Comparison of ENCODE assay signal across 22 mouse cellular contexts in the genomic region with DNA sequence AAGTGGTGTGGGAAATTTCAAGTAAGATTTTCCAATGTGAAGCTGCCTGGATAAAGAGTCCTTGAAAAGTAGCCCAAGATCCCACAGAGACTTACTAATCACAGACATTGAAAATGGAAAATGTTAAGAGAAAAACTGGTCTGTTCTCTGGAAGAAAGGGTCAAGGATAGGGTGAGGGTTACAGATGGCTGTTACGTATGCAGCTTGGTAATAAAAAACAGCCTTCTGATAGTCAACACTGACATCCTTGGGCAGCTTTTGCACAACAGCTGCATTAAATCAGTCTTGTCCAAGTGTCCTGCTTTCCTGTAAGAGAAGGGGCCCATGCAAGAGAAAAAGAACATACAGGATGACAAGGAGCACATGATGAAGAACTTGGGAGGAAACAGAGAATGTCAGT.
A peak's percentile ranks its signal among the peaks of the same experiment; 100 is the strongest.
DNase-seq lines count a peak whose midpoint lies in the region; ATAC-seq and TF ChIP-seq lines count a peak whose summit lies in the region.
"Had no signal": no experiment of that assay in that cellular context is flagged by ENCODE, and none has a peak within 500 bp of the region (broad histone marks: within the 10 kb centered on the region; RNA-seq: fewer than 3 reads in every experiment).

No protein-coding gene starts in this region.

- TF ChIP-seq CTCF in lung, embryonic 14.5 days (IDR thresholded peaks at IDR 0.05; ENCODE audit: low read depth) = no peak

- H3K9me3 ChIP-seq in heart, embryonic 11.5 days (replicated peaks; ENCODE audit: control insufficient read depth, low read length) = no peaks in the 10 kb centered on the region
- no peaks in the 10 kb centered on the region for H3K9me3 ChIP-seq in lung, embryonic 14.5 days (ENCODE audit: low read depth, low read length)
- H3K9me3 ChIP-seq: embryonic facial prominence, embryonic 13.5 days; forebrain, embryonic 12.5 days; heart, embryonic 10.5 days; hindbrain, embryonic 12.5 days; midbrain, embryonic 12.5 days; neural tube, embryonic 15.5 days had no signal

- WGBS in heart, embryonic 11.5 days (ENCODE audit: insufficient replicate concordance) = 65% methylated on average over 1 of the region's 1 CpGs
- WGBS in lung, embryonic 14.5 days = 48% methylated on average over 1 of the region's 1 CpGs

- ATAC-seq in heart, embryonic 11.5 days (replicated peaks; ENCODE audit: insufficient number of reproducible peaks, low FRiP score, low TSS enrichment) = no peak
- ATAC-seq in lung, embryonic 14.5 days (ENCODE audit: insufficient read depth) = no peak
- ATAC-seq: activated CD4-positive, CD25-positive, alpha-beta regulatory T cell, adult 4 months had no signal

- peak; percentile 50 to 78 for DNase-seq in adrenal gland, adult (ENCODE audit: inconsistent age in 2 of 2, low spot score in 1 of 2)
- DNase-seq in adrenal gland, postnatal 4 days (ENCODE audit: low spot score in 2 of 2) = no peak
- peak; percentile 5 to 22 for DNase-seq in heart, adult 18-20 months
- peak; percentile 11 for DNase-seq in lung, embryonic 14.5 days
- DNase-seq in lung, postnatal 14 days = no peak
- peak; percentile 4 for DNase-seq in skeletal muscle tissue, adult 2 months (ENCODE audit: low read depth, low spot score)
- DNase-seq: cerebellum, adult 8-10 months; cerebellum, postnatal 36 days; gastrocnemius, postnatal 25 days; kidney, adult 11 months; layer of hippocampus, postnatal 36 days; spleen, adult 18-20 months; thymus, postnatal 36 days had no signal

- no peaks in the 10 kb centered on the region for H3K27me3 ChIP-seq in heart, embryonic 11.5 days (ENCODE audit: control insufficient read depth, insufficient read depth, low read length)
- no peaks in the 10 kb centered on the region for H3K27me3 ChIP-seq in lung, embryonic 14.5 days (ENCODE audit: insufficient read depth, low read length)

- no peaks in the 10 kb centered on the region for H3K36me3 ChIP-seq in heart, embryonic 11.5 days (ENCODE audit: control insufficient read depth, insufficient read depth, low read length)
- H3K36me3 ChIP-seq in lung, embryonic 14.5 days (ENCODE audit: insufficient read depth) = no peaks in the 10 kb centered on the region
- H3K36me3 ChIP-seq: embryonic facial prominence, embryonic 13.5 days; forebrain, embryonic 12.5 days; heart, embryonic 10.5 days; hindbrain, embryonic 12.5 days; midbrain, embryonic 12.5 days; neural tube, embryonic 15.5 days had no signal

- H3K27ac ChIP-seq in heart, embryonic 11.5 days (ENCODE audit: low read depth, low read length) = no peak overlapping the region
- no peak overlapping the region for H3K27ac ChIP-seq in lung, embryonic 14.5 days (ENCODE audit: low read depth)
- H3K27ac ChIP-seq: embryonic facial prominence, embryonic 13.5 days; forebrain, embryonic 12.5 days; heart, embryonic 10.5 days; hindbrain, embryonic 12.5 days; midbrain, embryonic 12.5 days; neural tube, embryonic 15.5 days had no signal

- H3K4me1 ChIP-seq in heart, embryonic 11.5 days (ENCODE audit: control insufficient read depth, insufficient read depth, low read length) = no peaks in the 10 kb centered on the region
- no peaks in the 10 kb centered on the region for H3K4me1 ChIP-seq in lung, embryonic 14.5 days (ENCODE audit: insufficient read depth)
- H3K4me1 ChIP-seq: embryonic facial prominence, embryonic 13.5 days; forebrain, embryonic 12.5 days; heart, embryonic 10.5 days; hindbrain, embryonic 12.5 days; midbrain, embryonic 12.5 days; neural tube, embryonic 15.5 days had no signal

- no peak overlapping the region for H3K4me3 ChIP-seq in heart, embryonic 11.5 days (ENCODE audit: low read depth, low read length)
- H3K4me3 ChIP-seq in lung, embryonic 14.5 days (ENCODE audit: low read depth, low read length) = no peak overlapping the region
- H3K4me3 ChIP-seq: embryonic facial prominence, embryonic 13.5 days; erythroblast, embryonic 14.5 days; forebrain, embryonic 12.5 days; heart, embryonic 10.5 days; hindbrain, embryonic 12.5 days; midbrain, embryonic 12.5 days; neural tube, embryonic 15.5 days had no signal

- no peak overlapping the region for H3K4me2 ChIP-seq in heart, embryonic 11.5 days
- H3K4me2 ChIP-seq in lung, embryonic 14.5 days = no peak overlapping the region
- H3K4me2 ChIP-seq: embryonic facial prominence, embryonic 13.5 days; forebrain, embryonic 12.5 days; hindbrain, embryonic 12.5 days; midbrain, embryonic 12.5 days; neural tube, embryonic 15.5 days had no signal

- no peak overlapping the region for H3K9ac ChIP-seq in heart, embryonic 11.5 days (ENCODE audit: low read depth, low read length)
- no peak overlapping the region for H3K9ac ChIP-seq in lung, embryonic 14.5 days
- H3K9ac ChIP-seq: embryonic facial prominence, embryonic 13.5 days; forebrain, embryonic 12.5 days; hindbrain, embryonic 12.5 days; midbrain, embryonic 12.5 days; neural tube, embryonic 15.5 days had no signal

Comparison
In these comparisons a context has a peak if more than half of its experiments do, and no peak if none do; other contexts are left out.
1. DNase-seq: peak in adrenal gland, adult (2 of 2), heart, adult 18-20 months (2 of 2), lung, embryonic 14.5 days (single experiment) and skeletal muscle tissue, adult 2 months (single experiment); none in adrenal gland, postnatal 4 days (0 of 2) and lung, postnatal 14 days (single experiment).